Mouse (Mus musculus) heart, adult 2 months (tissue): ENCODE data around the gene Cgrrf1. TPM values are rescaled to one million over a fixed set of nuclear protein-coding genes. Genes with fewer than 3 reads are reported as not detected.

Experiments used
- DNase-seq, 2 experiments: peaks; one replicate each; pipeline ENCODE4 v3.0.0; 2021
- H3K27ac ChIP-seq: fragments of 200-600 bp; 2 replicates; pipeline ENCODE4 v1.8.1; 2022
- H3K27me3 ChIP-seq: fragments of 200-500 bp; 2 replicates; pipeline ENCODE4 v1.6.1; 2012; ENCODE audit warnings: mild to moderate bottlenecking, low read length, inconsistent platforms, mixed read lengths; ENCODE audit not compliant: control insufficient read depth, insufficient read depth
- H3K36me3 ChIP-seq: fragments of 200-500 bp; 2 replicates; pipeline ENCODE4 v1.6.1; 2012; ENCODE audit warnings: low read length, inconsistent platforms; ENCODE audit not compliant: control insufficient read depth, insufficient read depth
- H3K4me1 ChIP-seq: fragments of 200-500 bp; 2 replicates; pipeline ENCODE4 v1.6.1; 2011; ENCODE audit warnings: low read length; ENCODE audit not compliant: control insufficient read depth, insufficient read depth
- H3K4me3 ChIP-seq: fragments of 200-600 bp; 2 replicates; pipeline ENCODE4 v1.8.1; 2022
- H3K79me2 ChIP-seq: fragments of 200-500 bp; replicated peaks from 2 replicates; pipeline ENCODE4 v1.6.1; 2012; ENCODE audit warnings: mild to moderate bottlenecking, inconsistent platforms, low read length, moderate library complexity, mixed read lengths; ENCODE audit not compliant: control insufficient read depth, insufficient read depth
- H3K9ac ChIP-seq: fragments of 200-500 bp; 2 replicates; pipeline ENCODE4 v1.6.1; 2012; ENCODE audit warnings: low read depth, mild to moderate bottlenecking, control low read depth, inconsistent platforms, low read length, mixed read lengths
- CTCF ChIP-seq: fragments of 200-600 bp; IDR thresholded peaks from 2 replicates; pipeline ENCODE4 v1.8.1; 2022; ENCODE audit warnings: antibody characterized with exemption, mild to moderate bottlenecking, moderate library complexity
- EP300 ChIP-seq: fragments of 200-500 bp; IDR thresholded peaks from 2 replicates; pipeline ENCODE4 v1.6.1; 2011; ENCODE audit warnings: low read depth, low read length, control low read depth; ENCODE audit not compliant: insufficient read depth
- POLR2A ChIP-seq: fragments of 200-500 bp; IDR thresholded peaks from 2 replicates; pipeline ENCODE4 v1.6.1; 2011; ENCODE audit warnings: mild to moderate bottlenecking, low read depth, low read length, control low read depth; ENCODE audit not compliant: insufficient read depth
- WGBS: fragments of 180-500 bp; shearing (Covaris S2); methylation state at CpG from one replicate; pipeline ENCODE4 v1.1.7; 2018; 5-methylcytosine and 5-hydroxymethylcytosine counted together
- intact Hi-C: fragments of 180-260 bp; cut with DNase I; formaldehyde crosslinking; loops from one replicate; pipeline ENCODE4 v1.15.1; 2025
- polyA plus RNA-seq: library from polyadenylated mRNA; depleted of rRNA; stranded (reverse); fragments of >200 nt; gene quantifications from 2 replicates; pipeline ENCODE4 v1.2.3, GENCODE M21; 2012
- total RNA-seq, 2 experiments: library from RNA; stranded (reverse); gene quantifications; 2 replicates each; pipeline ENCODE4 v1.2.3; 2021

Gene Cgrrf1
- total and polyA plus RNA-seq, 3 experiments: 20.6 to 38.5 (median 33.5) TPM

DNA sequence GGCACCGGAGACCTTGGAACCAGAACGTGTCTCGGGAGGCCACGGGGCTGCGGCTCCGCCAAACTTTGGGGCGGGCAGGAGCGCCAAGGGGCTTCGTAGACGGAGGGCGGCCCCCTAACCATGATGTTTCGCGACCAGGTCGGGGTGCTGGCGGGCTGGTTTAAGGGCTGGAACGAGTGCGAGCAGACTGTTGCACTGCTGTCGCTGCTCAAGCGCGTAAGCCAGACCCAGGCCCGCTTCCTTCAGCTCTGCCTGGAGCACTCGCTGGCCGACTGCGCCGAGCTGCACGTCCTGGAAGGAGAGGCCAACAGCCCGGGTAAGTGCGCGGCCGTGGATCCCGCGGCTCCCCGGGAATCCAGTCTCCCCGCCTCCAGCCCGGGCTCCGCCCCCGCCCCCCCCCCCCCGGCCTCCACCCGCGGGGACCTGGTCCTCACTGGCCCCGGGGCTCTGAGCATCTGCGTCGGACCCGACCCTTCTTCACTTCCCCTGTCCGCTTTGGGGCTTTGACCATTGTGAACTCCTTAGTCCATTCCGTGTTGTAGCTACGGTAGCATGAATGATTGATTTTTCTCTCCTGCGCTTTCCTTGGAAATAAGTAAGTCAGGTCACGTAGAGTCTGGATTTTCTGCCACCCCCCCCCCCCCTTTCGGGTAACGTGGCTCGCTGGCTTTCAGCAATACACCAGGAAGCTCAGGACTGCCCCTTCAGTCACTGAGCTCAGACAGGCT is 52.9 kb downstream of the Cgrrf1 start:
- Histone ChIP-seq H3K4me3 (peak overlapping the region; percentile 66), H3K27ac (peak overlapping the region; percentile 73)

DNA sequence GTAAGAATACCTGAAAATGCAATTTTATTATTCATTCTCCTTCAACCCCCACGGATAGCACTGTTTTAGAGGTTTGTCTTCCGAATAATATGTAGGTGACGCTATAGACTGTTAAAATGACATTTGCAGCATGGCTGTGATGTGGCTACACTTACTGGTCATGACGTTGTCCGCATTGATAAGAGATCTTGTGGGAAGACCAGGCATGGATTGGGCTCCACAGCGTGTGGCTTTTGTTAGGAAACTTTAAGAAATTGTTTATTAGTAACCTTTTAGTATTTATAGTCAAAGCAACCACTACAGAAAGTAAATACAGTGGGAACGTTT is 53.5 kb downstream of the Cgrrf1 start:
- peak overlapping the region; percentile 73 for H3K27ac ChIP-seq
- peak in 1 of 2 experiments; percentile 17 for DNase-seq
- H3K36me3 ChIP-seq: peaks cover 14% of the 10 kb centered on the region
- TF ChIP-seq EP300: no peak
- no peak for TF ChIP-seq POLR2A
- TF ChIP-seq CTCF: peak; percentile 20; the same call in 1 of the 2 replicates
- H3K4me3 ChIP-seq: peak overlapping the region; percentile 66
- WGBS: 8% methylated on average over 7 of the region's 7 CpGs
- intact Hi-C loops: no loop called here
- H3K27me3 ChIP-seq: no peaks in the 10 kb centered on the region
- H3K9ac ChIP-seq: peak overlapping the region; percentile 75
- peaks cover 5% of the 10 kb centered on the region for H3K79me2 ChIP-seq
- peaks cover 2% of the 10 kb centered on the region for H3K4me1 ChIP-seq

More for the DNA sequence above, 52.9 kb downstream of the Cgrrf1 start:
- under 1% methylated on average over 50 of the region's 52 CpGs for WGBS
- Histone ChIP-seq H3K4me1 (peaks cover 2% of the 10 kb centered on the region), H3K36me3 (peaks cover 14% of the 10 kb centered on the region), H3K9ac (peak overlapping the region; percentile 83), H3K79me2 (peaks cover 2% of the 10 kb centered on the region), H3K27me3 (no peaks in the 10 kb centered on the region)
- peak; percentile 76 to 80 for DNase-seq
- TF ChIP-seq POLR2A: no peak
- TF ChIP-seq CTCF: no peak
- no peak for TF ChIP-seq EP300
- intact Hi-C loops: loop anchor here (1.0 to 5.0 kb wide), 2 partner anchors 67 to 201 kb away; no protein-coding TSS in a partner anchor

DNA sequence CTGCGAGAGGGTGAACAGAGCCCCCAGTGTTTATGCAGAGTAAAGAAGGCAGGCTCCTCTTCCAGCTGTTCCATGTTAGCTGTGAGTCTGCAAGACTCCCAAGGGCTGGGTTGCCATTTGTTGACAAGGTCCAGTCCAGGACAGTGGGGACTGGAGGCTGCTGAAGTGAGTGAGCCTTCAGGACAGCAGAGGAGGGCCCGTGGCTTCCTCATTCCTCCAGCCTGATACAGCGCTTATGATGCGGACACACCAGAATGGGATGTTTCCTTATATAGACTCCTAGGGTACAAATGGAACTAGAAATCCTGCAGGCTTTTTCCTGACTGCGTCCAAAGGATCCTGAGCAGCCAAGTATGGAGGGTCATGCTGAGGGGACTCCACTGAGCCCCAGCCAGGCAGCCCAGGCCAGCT is 54.0 kb downstream of the Cgrrf1 start:
- peak overlapping the region; percentile 8; the same call in 1 of the 2 replicates for H3K4me3 ChIP-seq
- no peaks in the 10 kb centered on the region for H3K27me3 ChIP-seq
- 8% methylated on average over 5 of the region's 5 CpGs for WGBS
- intact Hi-C loops: no loop called here
- H3K27ac ChIP-seq: peak overlapping the region; percentile 73
- peaks cover 13% of the 10 kb centered on the region for H3K36me3 ChIP-seq
- peak overlapping the region; percentile 75 for H3K9ac ChIP-seq
- H3K79me2 ChIP-seq: peaks cover 5% of the 10 kb centered on the region
- DNase-seq: peak; percentile 63 to 73
- TF ChIP-seq POLR2A (peak; percentile 46; the same call in 1 of the 2 replicates), CTCF (no peak), EP300 (0 out of 2 replicates have a peak, but pooled peaks have one; percentile 45)
- peaks cover 2% of the 10 kb centered on the region for H3K4me1 ChIP-seq

GRCm38 (mm10) chr14:46889096-46889495 is 57.2 kb downstream of the Cgrrf1 start:
- Histone ChIP-seq H3K27me3 (no peaks in the 10 kb centered on the region), H3K79me2 (peaks cover 11% of the 10 kb centered on the region), H3K9ac (no peak overlapping the region), H3K36me3 (peaks cover 16% of the 10 kb centered on the region), H3K27ac (no peak overlapping the region; the same call in 1 of the 2 replicates), H3K4me3 (no peak overlapping the region), H3K4me1 (peaks cover 2% of the 10 kb centered on the region)
- no peak for DNase-seq
- intact Hi-C loops: no loop called here
- 64% methylated on average over 4 of the region's 4 CpGs for WGBS
- no peak for TF ChIP-seq POLR2A
- no peak for TF ChIP-seq EP300
- no peak for TF ChIP-seq CTCF

DNA sequence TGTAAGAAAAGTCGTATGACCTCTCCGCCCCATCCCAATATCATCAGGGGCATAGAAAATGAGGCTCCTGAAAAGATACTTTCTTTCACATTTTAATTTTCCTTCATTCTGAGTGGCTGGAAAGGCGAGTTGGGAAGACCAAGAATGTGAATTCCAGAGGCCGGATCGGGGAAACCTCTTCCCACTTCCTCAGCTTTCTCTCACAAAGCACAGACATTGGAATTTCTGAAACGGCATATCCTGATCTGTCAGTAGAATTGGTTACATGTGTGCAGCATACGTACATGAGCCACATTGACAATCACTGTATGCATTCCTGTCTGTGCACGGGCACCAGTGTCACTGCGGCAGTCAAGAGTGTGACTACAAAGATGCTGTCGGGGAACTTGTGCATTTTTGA is 62.0 kb downstream of the Cgrrf1 start:
- 83% methylated on average over 10 of the region's 10 CpGs for whole genome bisulfite sequencing
- intact Hi-C loops: no loop called here
- no peak for TF ChIP-seq POLR2A
- no peak for TF ChIP-seq EP300
- no peak for TF ChIP-seq CTCF
- DNase-seq: no peak
- Histone ChIP-seq H3K9ac (no peak overlapping the region), H3K27ac (no peak overlapping the region), H3K4me3 (no peak overlapping the region), H3K36me3 (peaks cover 3% of the 10 kb centered on the region; the same call in 1 of the 2 replicates), H3K79me2 (peaks cover 12% of the 10 kb centered on the region), H3K4me1 (no peaks in the 10 kb centered on the region; the same call in 1 of the 2 replicates), H3K27me3 (no peaks in the 10 kb centered on the region)

DNA sequence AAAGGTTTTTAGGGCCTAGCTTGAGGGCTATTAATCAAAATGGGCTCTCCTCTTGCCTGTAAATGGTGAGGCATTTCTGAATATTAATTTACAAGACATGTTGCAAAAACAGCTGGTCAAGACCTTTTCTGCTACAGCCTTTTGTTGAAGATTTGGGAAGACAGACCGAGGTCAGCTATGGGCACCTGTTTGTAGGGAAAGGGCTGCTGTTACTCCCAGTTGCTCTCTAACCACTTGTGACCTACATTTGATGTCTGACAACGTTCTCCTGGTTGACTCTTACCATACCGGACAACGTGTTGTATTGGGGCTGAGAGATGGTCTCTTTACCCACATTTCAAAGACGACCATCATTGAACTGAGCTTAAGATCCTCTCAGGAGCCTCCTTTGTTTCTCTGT is 66.0 kb downstream of the Cgrrf1 start:
- Histone ChIP-seq H3K79me2 (peaks cover 3% of the 10 kb centered on the region), H3K36me3 (no peaks in the 10 kb centered on the region), H3K9ac (no peak overlapping the region), H3K4me3 (no peak overlapping the region), H3K27ac (no peak overlapping the region), H3K27me3 (no peaks in the 10 kb centered on the region), H3K4me1 (peaks cover 2% of the 10 kb centered on the region; the same call in 1 of the 2 replicates)
- intact Hi-C loops: no loop called here
- TF ChIP-seq EP300 (no peak), POLR2A (no peak), CTCF (no peak)
- no peak for DNase-seq
- WGBS: 81% methylated on average over 5 of the region's 5 CpGs
